Mouse (Mus musculus): Measurements from ENCODE around the gene Nceh1.

DNA sequence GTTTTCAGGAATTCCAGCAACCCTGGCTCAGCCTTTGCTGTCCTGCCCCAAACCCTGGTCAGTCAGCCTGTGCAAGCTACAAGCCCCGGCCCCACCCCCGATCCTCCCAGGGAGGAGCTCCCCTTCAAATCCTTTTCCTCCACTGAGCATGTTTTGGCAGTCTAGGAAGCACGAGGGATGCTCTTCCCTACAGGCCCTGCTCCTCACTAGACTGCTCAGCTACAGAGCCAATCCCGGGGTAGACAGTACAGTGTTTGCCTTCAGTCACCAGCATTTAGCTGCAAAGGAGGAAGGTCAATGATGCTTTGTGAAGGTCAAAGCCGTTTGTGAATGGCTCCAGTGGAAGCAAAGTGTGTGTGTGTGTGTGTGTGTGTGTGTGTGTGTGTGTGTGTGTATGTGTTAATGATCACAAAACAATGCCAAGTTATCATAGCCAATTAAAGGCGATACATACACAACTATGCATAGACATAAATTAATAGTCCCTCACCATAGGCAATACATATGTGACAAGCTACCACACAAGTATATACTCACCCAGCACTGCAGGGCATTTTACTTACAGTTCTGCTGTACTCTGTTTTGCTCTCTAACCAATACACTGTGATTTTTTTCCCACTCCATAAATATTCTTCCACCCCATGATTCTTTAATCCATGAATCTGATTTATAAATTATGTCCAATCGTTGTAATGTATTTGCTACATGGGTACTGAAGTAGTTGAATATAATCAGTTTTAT, 111.0 kb downstream of the Nceh1 start:
- no peak for TF ChIP-seq CTCF (IDR thresholded peaks at IDR 0.05; ENCODE audit: borderline replicate concordance, insufficient read depth, low read depth, low read length)
- TF ChIP-seq POLR2A (IDR thresholded peaks at IDR 0.05; ENCODE audit: borderline replicate concordance, insufficient read depth, low read length) = no peak

Measured in cerebellum, adult 2 months (tissue).